Mouse (Mus musculus) embryo, embryonic 9.5 days (tissue): ENCODE results near the gene Slc12a7.
"Not testable (repeated sequence)": the region's sequence is repeated elsewhere in the genome, so short reads cannot be mapped to it uniquely, and the experiment has no call there.

Experiments
- DNase-seq: peaks from one replicate; pipeline ENCODE4 v3.0.0-alpha.2; 2017; ENCODE audit errors: extremely low spot score

Gene Slc12a7

GRCm38 (mm10) chr13:73718225-73718624, 14.7 kb upstream of the Slc12a7 start:
- peak; percentile 80 for DNase-seq

- DNase-seq, result no peak
Observed at GRCm38 (mm10) chr13:73720241-73720640, 12.7 kb upstream of the Slc12a7 start.

- peak; percentile 41 for DNase-seq
Observed at GRCm38 (mm10) chr13:73723081-73723668, 9.7 kb upstream of the Slc12a7 start.

GRCm38 (mm10) chr13:73725315-73725714, 7.6 kb upstream of the Slc12a7 start:
- no peak for DNase-seq

GRCm38 (mm10) chr13:73727621-73728025, 5.3 kb upstream of the Slc12a7 start:
- DNase-seq, result no peak

GRCm38 (mm10) chr13:73728633-73729032, 4.3 kb upstream of the Slc12a7 start:
- DNase-seq, result no peak

GRCm38 (mm10) chr13:73730913-73731312, 2.0 kb upstream of the Slc12a7 start:
- no peak for DNase-seq

- DNase-seq, result no peak
Observed at GRCm38 (mm10) chr13:73732235-73732634, 659 bp upstream of the Slc12a7 start.

GRCm38 (mm10) chr13:73734379-73734778, 1.5 kb downstream of the Slc12a7 start:
- no peak for DNase-seq

GRCm38 (mm10) chr13:73735270-73735669, 2.4 kb downstream of the Slc12a7 start:
- DNase-seq, result no peak

GRCm38 (mm10) chr13:73735928-73736327, 3.0 kb downstream of the Slc12a7 start:
- DNase-seq, result no peak

GRCm38 (mm10) chr13:73736943-73737342, 4.0 kb downstream of the Slc12a7 start:
- DNase-seq, result no peak

- not testable (repeated sequence) for DNase-seq
Observed at GRCm38 (mm10) chr13:73740399-73740944, 7.6 kb downstream of the Slc12a7 start.

- DNase-seq, result no peak
Observed at GRCm38 (mm10) chr13:73742944-73743343, 10.1 kb downstream of the Slc12a7 start.

GRCm38 (mm10) chr13:73743662-73744061, 10.8 kb downstream of the Slc12a7 start:
- no peak for DNase-seq

- DNase-seq, result no peak
Observed at GRCm38 (mm10) chr13:73748663-73749440, 16.0 kb downstream of the Slc12a7 start.

- no peak for DNase-seq
Observed at GRCm38 (mm10) chr13:73750435-73750834, 17.5 kb downstream of the Slc12a7 start.

- DNase-seq, result no peak
Observed at GRCm38 (mm10) chr13:73751284-73751683, 18.4 kb downstream of the Slc12a7 start.

GRCm38 (mm10) chr13:73755809-73756208, 22.9 kb downstream of the Slc12a7 start:
- DNase-seq, result no peak

- DNase-seq, result no peak
Observed at GRCm38 (mm10) chr13:73756916-73757315, 24.0 kb downstream of the Slc12a7 start.

- DNase-seq, result no peak
Observed at GRCm38 (mm10) chr13:73757362-73757761, 24.5 kb downstream of the Slc12a7 start.

GRCm38 (mm10) chr13:73759596-73759995, 26.7 kb downstream of the Slc12a7 start:
- DNase-seq, result no peak

GRCm38 (mm10) chr13:73760126-73760525, 27.2 kb downstream of the Slc12a7 start:
- DNase-seq, result no peak
